Mouse (Mus musculus) kidney, adult 2 months (tissue): ENCODE data around the gene Scmh1. TPM values are rescaled to one million over a fixed set of nuclear protein-coding genes. Genes with fewer than 3 reads are reported as not detected.
"Not testable (repeated sequence)": the region's sequence is repeated elsewhere in the genome, so short reads cannot be mapped to it uniquely, and the experiment has no call there.

ENCODE experiments used
- DNase-seq: peaks from one replicate; pipeline ENCODE4 v3.0.0; 2021
- H3K27ac ChIP-seq: fragments of 200-500 bp; 2 replicates; pipeline ENCODE4 v1.5.1; 2012; ENCODE audit warnings: low read depth, low read length, control low read depth, inconsistent platforms; ENCODE audit not compliant: insufficient read depth
- H3K27me3 ChIP-seq: fragments of 200-500 bp; replicated peaks from 2 replicates; pipeline ENCODE4 v1.6.1; 2012; ENCODE audit warnings: mild to moderate bottlenecking, moderate library complexity, low read length, inconsistent platforms; ENCODE audit not compliant: control insufficient read depth, insufficient read depth
- H3K36me3 ChIP-seq: fragments of 200-500 bp; 2 replicates; pipeline ENCODE4 v1.6.1; 2012; ENCODE audit warnings: mild to moderate bottlenecking, moderate library complexity, low read length, inconsistent platforms; ENCODE audit not compliant: control insufficient read depth, insufficient read depth
- H3K4me1 ChIP-seq: fragments of 200-500 bp; 2 replicates; pipeline ENCODE4 v1.6.1; 2011; ENCODE audit warnings: low read length; ENCODE audit not compliant: control insufficient read depth, insufficient read depth
- H3K4me3 ChIP-seq: fragments of 200-500 bp; 2 replicates; pipeline ENCODE4 v1.5.1; 2011; ENCODE audit warnings: mild to moderate bottlenecking, low read depth, low read length, control low read depth; ENCODE audit not compliant: insufficient read depth
- CTCF ChIP-seq: fragments of 200-500 bp; conservative IDR thresholded peaks from 2 replicates; pipeline ENCODE4 v1.5.1; 2011; ENCODE audit warnings: low read depth, mild to moderate bottlenecking, control low read depth, low read length, moderate library complexity, mixed read lengths; ENCODE audit not compliant: insufficient read depth, insufficient read length
- POLR2A ChIP-seq: fragments of 200-500 bp; IDR thresholded peaks from one replicate; pipeline ENCODE4 v1.6.1; 2011; ENCODE audit warnings: low read depth, low read length, control low read depth
- WGBS: fragments of 180-500 bp; shearing (Covaris S2); methylation state at CpG from one replicate; pipeline ENCODE4 v1.1.7; 2018; 5-methylcytosine and 5-hydroxymethylcytosine counted together
- polyA plus RNA-seq: library from polyadenylated mRNA; depleted of rRNA; stranded (reverse); fragments of >200 nt; gene quantifications from 2 replicates; pipeline ENCODE4 v1.2.3, GENCODE M21; 2012

The Scmh1 gene
- polyA plus RNA-seq, 1 experiment: 28.1 TPM

DNA sequence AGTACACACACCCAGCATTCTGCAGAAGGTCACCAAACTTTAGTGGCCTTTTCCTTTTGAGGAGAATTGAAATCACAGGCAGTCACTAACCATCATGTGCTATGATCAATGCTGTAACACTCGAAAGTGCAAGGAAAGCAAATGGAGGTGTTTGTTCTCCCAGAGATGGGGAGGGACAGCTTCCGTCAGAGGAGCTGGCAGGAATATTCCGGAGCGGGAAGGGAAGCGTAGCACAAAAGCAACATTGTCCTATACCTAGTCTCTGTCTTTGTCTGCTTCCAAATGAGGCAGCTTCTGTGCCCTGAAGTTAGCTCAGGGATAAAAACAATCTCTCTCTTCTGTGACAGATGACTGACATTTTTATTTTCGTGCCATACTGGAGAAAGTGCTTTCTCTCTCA lies 15.5 kb upstream of the Scmh1 start:
- H3K36me3 ChIP-seq: no peaks in the 10 kb centered on the region
- DNase-seq: no peak
- 85% methylated on average over 6 of the region's 6 CpGs for WGBS
- H3K27me3 ChIP-seq: no peaks in the 10 kb centered on the region
- no peak for TF ChIP-seq CTCF
- TF ChIP-seq POLR2A: no peak
- H3K4me3 ChIP-seq: no peak overlapping the region
- no peak overlapping the region for H3K27ac ChIP-seq
- H3K4me1 ChIP-seq: no peaks in the 10 kb centered on the region

DNA sequence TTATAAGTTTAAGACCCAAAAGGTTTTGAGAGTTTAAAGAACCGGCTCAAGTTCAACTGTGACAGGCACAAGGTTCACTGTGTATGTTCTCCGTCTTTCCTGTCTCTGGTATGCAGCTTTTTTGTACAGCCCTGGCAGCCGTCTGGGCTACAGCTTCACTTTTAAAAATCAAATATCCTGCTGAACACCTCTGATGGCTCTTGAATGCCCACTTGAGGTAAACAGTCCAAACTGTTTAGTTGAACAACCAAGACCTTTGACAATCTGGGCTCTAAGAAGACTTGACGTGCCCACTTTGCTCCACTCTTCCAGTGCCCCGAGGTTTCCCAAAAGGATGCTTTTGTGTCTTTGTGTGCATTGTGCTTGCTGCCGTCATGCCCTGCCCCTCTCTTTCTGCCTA lies 13.5 kb upstream of the Scmh1 start:
- Histone ChIP-seq H3K4me1 (no peaks in the 10 kb centered on the region), H3K27me3 (no peaks in the 10 kb centered on the region), H3K36me3 (no peaks in the 10 kb centered on the region), H3K4me3 (no peak overlapping the region), H3K27ac (no peak overlapping the region)
- TF ChIP-seq CTCF (no peak), POLR2A (no peak)
- DNase-seq: no peak
- WGBS: 91% methylated on average over 6 of the region's 6 CpGs

DNA sequence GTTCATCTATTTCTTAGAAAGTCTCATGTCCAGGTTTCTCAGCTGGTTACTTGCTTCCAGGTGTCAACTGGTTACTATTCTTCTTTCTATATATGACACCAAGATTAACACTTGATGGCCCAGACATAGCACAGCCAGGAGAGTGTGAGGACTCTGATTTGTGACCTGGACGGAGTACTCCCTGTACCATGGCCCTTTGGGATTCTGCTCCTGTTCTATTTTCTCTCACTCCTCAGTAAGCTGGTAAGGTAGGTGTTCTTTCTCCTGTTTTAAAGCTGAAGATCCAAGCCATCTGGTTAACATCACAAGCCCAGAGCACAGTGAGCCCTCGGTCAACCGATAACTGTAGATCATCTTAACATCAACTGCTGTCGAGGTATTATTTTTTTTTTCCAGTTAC lies 12.7 kb upstream of the Scmh1 start:
- H3K27ac ChIP-seq: no peak overlapping the region
- TF ChIP-seq CTCF: no peak
- TF ChIP-seq POLR2A: no peak
- WGBS: 79% methylated on average over 4 of the region's 4 CpGs
- H3K27me3 ChIP-seq: no peaks in the 10 kb centered on the region
- no peaks in the 10 kb centered on the region for H3K36me3 ChIP-seq
- H3K4me1 ChIP-seq: no peaks in the 10 kb centered on the region
- DNase-seq: no peak
- no peak overlapping the region for H3K4me3 ChIP-seq

DNA sequence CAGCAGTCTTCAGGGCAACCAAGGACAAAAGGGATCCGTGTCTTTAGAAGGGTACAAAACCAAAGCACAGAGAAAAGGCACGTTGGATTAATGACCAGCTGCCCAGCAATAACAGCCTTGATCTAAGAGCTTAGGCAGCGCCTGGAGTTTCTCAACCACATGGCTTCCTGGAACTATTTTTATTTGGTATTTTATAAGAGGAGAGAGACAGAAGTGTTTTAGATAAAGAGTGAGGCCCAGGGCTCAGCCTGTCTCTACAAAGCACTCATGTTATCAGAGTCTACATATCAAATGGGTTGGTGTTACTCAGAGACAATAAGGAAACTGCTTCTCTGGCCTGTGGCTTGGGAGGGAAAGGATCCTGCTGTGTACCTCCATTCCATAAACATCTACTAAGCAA lies 12.3 kb upstream of the Scmh1 start:
- H3K4me1 ChIP-seq: no peaks in the 10 kb centered on the region
- H3K4me3 ChIP-seq: no peak overlapping the region
- DNase-seq: no peak
- no peaks in the 10 kb centered on the region for H3K27me3 ChIP-seq
- no peak for TF ChIP-seq CTCF
- TF ChIP-seq POLR2A: no peak
- no peaks in the 10 kb centered on the region for H3K36me3 ChIP-seq
- WGBS: 53% methylated on average over 3 of the region's 3 CpGs
- H3K27ac ChIP-seq: no peak overlapping the region

DNA sequence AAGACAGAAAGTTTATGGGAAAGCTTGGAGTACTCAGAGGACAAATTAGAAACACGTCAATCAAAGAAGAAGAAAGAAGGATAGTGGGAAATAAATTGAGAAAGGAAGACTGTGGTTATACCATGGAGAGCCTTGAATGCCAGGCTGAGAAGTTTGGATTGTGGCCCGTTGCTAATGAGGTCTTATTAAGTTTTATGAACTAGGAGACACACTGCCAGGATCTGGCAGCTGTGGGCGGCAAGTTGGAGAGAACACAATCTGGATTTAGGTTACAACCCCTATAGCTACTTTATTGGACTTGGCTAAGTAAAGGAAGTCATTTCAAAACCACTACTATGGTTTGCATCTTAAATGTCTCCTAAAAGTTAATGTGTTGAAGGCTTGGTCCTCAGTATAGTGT lies 4.8 kb upstream of the Scmh1 start:
- 54% methylated on average over 3 of the region's 3 CpGs for WGBS
- TF ChIP-seq POLR2A (no peak), CTCF (no peak)
- no peak for DNase-seq
- H3K4me1 ChIP-seq: no peaks in the 10 kb centered on the region
- no peaks in the 10 kb centered on the region for H3K27me3 ChIP-seq
- no peak overlapping the region for H3K27ac ChIP-seq
- no peaks in the 10 kb centered on the region for H3K36me3 ChIP-seq
- H3K4me3 ChIP-seq: no peak overlapping the region

DNA sequence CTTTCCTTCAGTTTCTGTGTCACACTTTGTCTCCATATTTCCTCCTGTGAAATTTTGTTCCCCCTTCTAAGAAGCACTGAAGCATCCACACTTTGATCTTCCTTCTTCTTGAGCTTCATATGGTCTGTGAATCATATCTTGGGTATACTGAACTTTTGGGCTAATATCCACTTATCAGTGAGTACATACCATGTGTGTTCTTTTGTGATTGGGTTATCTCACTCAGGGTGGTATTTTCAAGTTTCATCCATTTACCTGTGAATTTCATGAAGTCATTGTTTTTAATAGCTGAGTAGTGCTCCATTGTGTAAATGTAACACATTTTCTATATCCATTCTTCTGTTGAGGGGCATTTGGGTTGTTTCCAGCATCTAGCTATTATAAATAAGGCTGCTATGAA lies 3.0 kb upstream of the Scmh1 start:
- H3K27me3 ChIP-seq, DNase-seq, H3K4me3 ChIP-seq, H3K27ac ChIP-seq, H3K4me1 ChIP-seq, H3K36me3 ChIP-seq: not testable (repeated sequence)

DNA sequence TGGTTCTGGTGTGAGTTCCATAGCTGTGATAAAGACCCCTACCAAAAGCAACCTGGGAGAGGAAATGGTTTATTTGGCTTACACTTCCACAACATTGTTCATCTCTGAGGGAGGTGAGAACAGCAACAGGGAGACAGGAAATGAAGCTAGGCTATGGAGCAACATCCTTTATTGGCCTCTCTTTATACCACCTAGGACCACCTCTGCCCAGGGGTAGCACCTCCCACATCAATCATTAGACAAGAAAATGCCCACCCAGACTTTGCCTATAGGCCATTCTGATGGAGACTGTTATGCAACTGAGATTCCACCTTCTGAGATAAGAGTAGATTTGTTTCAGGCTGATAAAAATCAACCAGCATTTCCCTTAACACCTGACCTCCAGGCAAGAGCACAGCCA lies 834 bp upstream of the Scmh1 start:
- Histone ChIP-seq H3K27me3 (peaks cover 3% of the 10 kb centered on the region), H3K27ac (no peak overlapping the region), H3K4me3 (no peak overlapping the region), H3K36me3 (no peaks in the 10 kb centered on the region), H3K4me1 (peaks cover 6% of the 10 kb centered on the region; the same call in 1 of the 2 replicates)
- no peak for DNase-seq
- TF ChIP-seq CTCF (no peak), POLR2A (no peak)

DNA sequence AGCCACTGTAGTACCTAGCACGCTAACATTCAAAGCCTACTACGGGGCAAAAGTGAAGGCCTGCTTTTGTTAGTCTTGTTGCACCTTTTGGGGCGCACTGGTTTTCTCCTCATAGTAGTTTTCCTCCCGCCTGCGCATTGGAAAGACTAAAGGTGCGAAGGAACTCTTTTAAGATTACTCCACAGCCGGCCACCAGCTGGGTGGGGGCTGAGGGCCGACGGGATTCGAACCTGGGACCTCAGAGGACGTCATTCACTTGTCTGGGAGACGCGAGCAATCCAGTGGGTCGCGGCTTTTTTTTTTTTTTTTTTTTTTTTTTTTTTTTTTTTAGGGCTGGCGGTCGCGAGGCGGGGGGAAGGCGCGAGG lies 320 bp upstream of the Scmh1 start:
- Histone ChIP-seq H3K4me3 (peak overlapping the region; percentile 99), H3K27ac (no peak overlapping the region; the same call in 1 of the 2 replicates), H3K4me1 (peaks cover 6% of the 10 kb centered on the region; the same call in 1 of the 2 replicates), H3K27me3 (peaks cover 3% of the 10 kb centered on the region), H3K36me3 (no peaks in the 10 kb centered on the region)
- TF ChIP-seq POLR2A (no peak), CTCF (no peak)
- DNase-seq: no peak
- WGBS: 11% methylated on average over 17 of the region's 21 CpGs
